Mouse (Mus musculus): ENCODE measurements around the gene Plekhm2. TPM values are rescaled to one million over a fixed set of nuclear protein-coding genes. Genes with fewer than 3 reads are reported as not detected.

The Plekhm2 gene
- total and polyA plus RNA-seq, 2 experiments = 2.7 to 13.5 TPM

- WGBS = 48% methylated on average over 11 of the region's 11 CpGs
- H3K9ac ChIP-seq (ENCODE audit: low read depth, low read length) = peak overlapping the region; percentile 80
- TF ChIP-seq POLR2A (IDR thresholded peaks at IDR 0.05; ENCODE audit: extremely low read depth, insufficient read depth, low read length) = peak; percentile 77
- no peak for TF ChIP-seq CTCF (IDR thresholded peaks at IDR 0.05; ENCODE audit: low read depth, low read length)
- H3K27me3 ChIP-seq (ENCODE audit: control insufficient read depth, insufficient read depth, low read length) = no peaks in the 10 kb centered on the region
- peak overlapping the region; percentile 91 for H3K27ac ChIP-seq (replicated peaks; ENCODE audit: insufficient read depth, low read depth, low read length)
- peaks cover 17% of the 10 kb centered on the region for H3K4me1 ChIP-seq (ENCODE audit: control insufficient read depth, insufficient read depth, low read length)
- H3K79me2 ChIP-seq (ENCODE audit: control insufficient read depth, insufficient read depth, low read length) = peaks cover 8% of the 10 kb centered on the region; the same call in 1 of the 2 replicates
- peak; percentile 94 for DNase-seq (ENCODE audit: extremely low read depth, low read depth, low spot score)
- H3K4me3 ChIP-seq (ENCODE audit: insufficient read depth, low read depth, low read length) = peak overlapping the region; percentile 77
- no peaks in the 10 kb centered on the region for H3K36me3 ChIP-seq (ENCODE audit: control insufficient read depth, insufficient read depth, low read length)
Measured at GRCm38 (mm10) chr4:141623037-141623436, 41.7 kb downstream of the Plekhm2 start.

DNA sequence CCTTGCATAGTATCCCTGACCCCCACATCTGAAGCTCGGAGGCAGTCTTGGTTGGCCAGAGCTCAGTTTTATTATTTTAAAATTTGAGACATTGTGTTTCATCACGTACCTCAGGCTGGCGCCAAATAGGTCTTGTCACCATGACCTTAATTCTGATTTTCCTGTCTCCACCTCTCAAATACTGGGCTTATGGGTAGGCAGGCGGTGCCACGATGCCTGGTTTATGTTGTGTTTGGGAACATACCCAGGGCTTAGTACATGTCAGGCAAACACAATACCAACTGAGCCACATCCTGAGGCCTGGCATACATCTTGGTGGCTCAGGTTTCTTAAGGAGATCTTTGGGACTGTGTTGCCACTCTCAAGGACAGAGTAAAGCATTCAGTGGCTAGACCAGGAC lies 42.1 kb downstream of the Plekhm2 start:
- no peak for TF ChIP-seq POLR2A (IDR thresholded peaks at IDR 0.05; ENCODE audit: extremely low read depth, insufficient read depth, low read length)
- no peak for TF ChIP-seq CTCF (IDR thresholded peaks at IDR 0.05; ENCODE audit: low read depth, low read length)
- H3K27me3 ChIP-seq (ENCODE audit: control insufficient read depth, insufficient read depth, low read length) = no peaks in the 10 kb centered on the region
- DNase-seq (ENCODE audit: extremely low read depth, low read depth, low spot score) = peak; percentile 70
- peak overlapping the region; percentile 60 for H3K9ac ChIP-seq (ENCODE audit: low read depth, low read length)
- H3K36me3 ChIP-seq (ENCODE audit: control insufficient read depth, insufficient read depth, low read length) = no peaks in the 10 kb centered on the region
- H3K4me1 ChIP-seq (ENCODE audit: control insufficient read depth, insufficient read depth, low read length) = peaks cover 17% of the 10 kb centered on the region
- peak overlapping the region; percentile 77 for H3K4me3 ChIP-seq (ENCODE audit: insufficient read depth, low read depth, low read length)
- 23% methylated on average over 5 of the region's 5 CpGs for WGBS
- peak overlapping the region; percentile 91 for H3K27ac ChIP-seq (replicated peaks; ENCODE audit: insufficient read depth, low read depth, low read length)
- H3K79me2 ChIP-seq (ENCODE audit: control insufficient read depth, insufficient read depth, low read length) = peaks cover 8% of the 10 kb centered on the region; the same call in 1 of the 2 replicates

GRCm38 (mm10) chr4:141622091-141622490 lies 42.6 kb downstream of the Plekhm2 start:
- Histone ChIP-seq H3K4me3 (ENCODE audit: insufficient read depth, low read depth, low read length) (no peak overlapping the region), H3K36me3 (ENCODE audit: control insufficient read depth, insufficient read depth, low read length) (no peaks in the 10 kb centered on the region), H3K27ac (replicated peaks; ENCODE audit: insufficient read depth, low read depth, low read length) (no peak overlapping the region), H3K27me3 (ENCODE audit: control insufficient read depth, insufficient read depth, low read length) (no peaks in the 10 kb centered on the region), H3K9ac (ENCODE audit: low read depth, low read length) (no peak overlapping the region; the same call in 1 of the 2 replicates), H3K79me2 (ENCODE audit: control insufficient read depth, insufficient read depth, low read length) (peaks cover 8% of the 10 kb centered on the region; the same call in 1 of the 2 replicates), H3K4me1 (ENCODE audit: control insufficient read depth, insufficient read depth, low read length) (peaks cover 19% of the 10 kb centered on the region)
- WGBS = 65% methylated on average over 8 of the region's 8 CpGs
- DNase-seq (ENCODE audit: extremely low read depth, low read depth, low spot score) = no peak
- no peak for TF ChIP-seq POLR2A (IDR thresholded peaks at IDR 0.05; ENCODE audit: extremely low read depth, insufficient read depth, low read length)
- no peak for TF ChIP-seq CTCF (IDR thresholded peaks at IDR 0.05; ENCODE audit: low read depth, low read length)

GRCm38 (mm10) chr4:141621297-141621696 lies 43.4 kb downstream of the Plekhm2 start:
- H3K9ac ChIP-seq (ENCODE audit: low read depth, low read length) = no peak overlapping the region
- TF ChIP-seq CTCF (IDR thresholded peaks at IDR 0.05; ENCODE audit: low read depth, low read length) (no peak), POLR2A (IDR thresholded peaks at IDR 0.05; ENCODE audit: extremely low read depth, insufficient read depth, low read length) (no peak)
- peaks cover 23% of the 10 kb centered on the region for H3K4me1 ChIP-seq (ENCODE audit: control insufficient read depth, insufficient read depth, low read length)
- no peak overlapping the region for H3K4me3 ChIP-seq (ENCODE audit: insufficient read depth, low read depth, low read length)
- no peak overlapping the region for H3K27ac ChIP-seq (replicated peaks; ENCODE audit: insufficient read depth, low read depth, low read length)
- H3K27me3 ChIP-seq (ENCODE audit: control insufficient read depth, insufficient read depth, low read length) = no peaks in the 10 kb centered on the region
- peak; percentile 68 for DNase-seq (ENCODE audit: extremely low read depth, low read depth, low spot score)
- H3K79me2 ChIP-seq (ENCODE audit: control insufficient read depth, insufficient read depth, low read length) = peaks cover 8% of the 10 kb centered on the region; the same call in 1 of the 2 replicates
- WGBS = 78% methylated on average over 8 of the region's 8 CpGs
- no peaks in the 10 kb centered on the region for H3K36me3 ChIP-seq (ENCODE audit: control insufficient read depth, insufficient read depth, low read length)

- 80% methylated on average over 9 of the region's 9 CpGs for WGBS
- Histone ChIP-seq H3K27ac (replicated peaks; ENCODE audit: insufficient read depth, low read depth, low read length) (no peak overlapping the region), H3K27me3 (ENCODE audit: control insufficient read depth, insufficient read depth, low read length) (no peaks in the 10 kb centered on the region), H3K4me3 (ENCODE audit: insufficient read depth, low read depth, low read length) (no peak overlapping the region), H3K4me1 (ENCODE audit: control insufficient read depth, insufficient read depth, low read length) (peaks cover 19% of the 10 kb centered on the region), H3K9ac (ENCODE audit: low read depth, low read length) (no peak overlapping the region), H3K36me3 (ENCODE audit: control insufficient read depth, insufficient read depth, low read length) (0 out of 2 replicates have a peak, but pooled peaks cover 2% of the 10 kb centered on the region), H3K79me2 (ENCODE audit: control insufficient read depth, insufficient read depth, low read length) (peaks cover 6% of the 10 kb centered on the region; the same call in 1 of the 2 replicates)
- TF ChIP-seq POLR2A (IDR thresholded peaks at IDR 0.05; ENCODE audit: extremely low read depth, insufficient read depth, low read length) (no peak), CTCF (IDR thresholded peaks at IDR 0.05; ENCODE audit: low read depth, low read length) (no peak)
- no peak for DNase-seq (ENCODE audit: extremely low read depth, low read depth, low spot score)
Measured at GRCm38 (mm10) chr4:141619299-141619883, 45.3 kb downstream of the Plekhm2 start.

All from liver, adult 2 months (tissue).